Mouse (Mus musculus): ENCODE measurements around the gene Jade1. TPM values are rescaled to one million over a fixed set of nuclear protein-coding genes. Genes with fewer than 3 reads are reported as not detected.

Jade1 gene
- total and polyA plus RNA-seq, 3 experiments: 9.6 to 11.0 (median 10.7) TPM

- TF ChIP-seq UBTF (IDR thresholded peaks at IDR 0.05; ENCODE audit: low read depth, low read length) (peak; percentile 79; the same call in 1 of the 2 replicates), CHD1 (IDR thresholded peaks at IDR 0.05; ENCODE audit: low read depth, low read length) (0 out of 2 replicates have a peak, but pooled peaks have one; percentile 1), RCOR1 (conservative IDR thresholded peaks at IDR 0.05; ENCODE audit: low read depth, low read length) (no peak), NELFE (IDR thresholded peaks at IDR 0.05; ENCODE audit: low read depth, low read length) (peak; percentile 54), USF2 (conservative IDR thresholded peaks at IDR 0.05; ENCODE audit: low read depth, low read length) (no peak), CTCF (conservative IDR thresholded peaks at IDR 0.05 in 1 of 2, IDR thresholded peaks at IDR 0.05 in 1 of 2; ENCODE audit: low read depth in 2 of 2, low read length in 2 of 2) (no peak), GABPA (IDR thresholded peaks at IDR 0.05; ENCODE audit: insufficient replicate concordance, low read depth, low read length) (no peak), MAFK (IDR thresholded peaks at IDR 0.05; ENCODE audit: insufficient replicate concordance, low read length) (no peak), ETS1 (conservative IDR thresholded peaks at IDR 0.05; ENCODE audit: low read depth, low read length) (no peak), JUN (IDR thresholded peaks at IDR 0.05; ENCODE audit: insufficient read depth, low read depth, low read length) (no peak), KAT2A (IDR thresholded peaks at IDR 0.05; ENCODE audit: insufficient replicate concordance, low read length) (no peak), BHLHE40 (IDR thresholded peaks at IDR 0.05; ENCODE audit: low read depth, low read length) (peak; percentile 25; the same call in 1 of the 2 replicates), MXI1 (IDR thresholded peaks at IDR 0.05; ENCODE audit: low read depth, low read length) (no peak; the same call in 1 of the 2 replicates), HCFC1 (IDR thresholded peaks at IDR 0.05; ENCODE audit: low read depth, low read length) (no peak), NRF1 (IDR thresholded peaks at IDR 0.05; ENCODE audit: low read depth, low read length) (peak; percentile 58)
Measured at GRCm38 (mm10) chr3:41565410-41565823, 9.9 kb downstream of the Jade1 start (continued).

- in situ Hi-C loops (cut with MboI; ENCODE audit: low pct_ligation_motif_present, low pct_unique_long_range_greater_than_20kb, low sequenced_read_pairs): loop anchor here (25.0 kb wide), 1 partner anchor 204 kb away; no protein-coding TSS in a partner anchor
- Histone ChIP-seq H3K27me3 (replicated peaks) (no peaks in the 10 kb centered on the region), H3K9me3 (replicated peaks; ENCODE audit: low read length) (no peaks in the 10 kb centered on the region), H3K4me3 (replicated peaks in 1 of 3; ENCODE audit: low read depth in 2 of 3, low read length in 2 of 3, poor library complexity in 1 of 3) (peak overlapping the region; percentile 50 to 91 (median 78)), H3K27ac (ENCODE audit: insufficient read depth, low read depth) (peak overlapping the region; percentile 22; the same call in 1 of the 2 replicates), H3K36me3 (replicated peaks in 1 of 2; ENCODE audit: control insufficient read depth in 1 of 2, insufficient read depth in 1 of 2, low read length in 1 of 2) (no peaks in the 10 kb centered on the region), H3K79me2 (replicated peaks; ENCODE audit: control insufficient read depth, extremely low read depth, insufficient read depth, poor library complexity, severe bottlenecking) (peaks cover 37% of the 10 kb centered on the region), H3K4me2 (ENCODE audit: insufficient read depth, low read depth, poor library complexity, severe bottlenecking) (peak overlapping the region; percentile 93), H3K9ac (ENCODE audit: insufficient read depth, low read depth) (peak overlapping the region; percentile 77), H3K4me1 (ENCODE audit: control insufficient read depth in 1 of 2, insufficient read depth in 2 of 2) (peaks cover 8 to 54% of the 10 kb centered on the region in 2 experiments; a peak in 3 of 4 replicates)
- dilution Hi-C loops (cut with MboI; ENCODE audit: extremely low pct_ligation_motif_present, extremely low pct_unique_long_range_greater_than_20kb, low sequenced_read_pairs): no loop called here
- DNase-seq (ENCODE audit: extremely low read depth): peak; percentile 53
- TF ChIP-seq MEF2A (IDR thresholded peaks at IDR 0.05; ENCODE audit: borderline replicate concordance, low read depth, low read length) (no peak), ELF1 (IDR thresholded peaks at IDR 0.05; ENCODE audit: low read depth, low read length) (0 out of 2 replicates have a peak, but pooled peaks have one; percentile 36), USF2 (conservative IDR thresholded peaks at IDR 0.05; ENCODE audit: low read depth, low read length) (no peak), JUN (IDR thresholded peaks at IDR 0.05; ENCODE audit: insufficient read depth, low read depth, low read length) (no peak), CHD1 (IDR thresholded peaks at IDR 0.05; ENCODE audit: low read depth, low read length) (no peak), ETS1 (conservative IDR thresholded peaks at IDR 0.05; ENCODE audit: low read depth, low read length) (no peak), MYC (IDR thresholded peaks at IDR 0.05; ENCODE audit: low read depth, low read length) (no peak), HCFC1 (IDR thresholded peaks at IDR 0.05; ENCODE audit: low read depth, low read length) (peak; percentile 29), MAZ (IDR thresholded peaks at IDR 0.05; ENCODE audit: low read depth, low read length) (no peak; the same call in 1 of the 2 replicates), MAFK (IDR thresholded peaks at IDR 0.05; ENCODE audit: insufficient replicate concordance, low read length) (no peak), PAX5 (IDR thresholded peaks at IDR 0.05; ENCODE audit: low read length) (no peak), UBTF (IDR thresholded peaks at IDR 0.05; ENCODE audit: low read depth, low read length) (no peak), USF1 (IDR thresholded peaks at IDR 0.05; ENCODE audit: low read depth, low read length) (no peak), JUND (conservative IDR thresholded peaks at IDR 0.05; ENCODE audit: low read depth, low read length) (no peak), TBP (conservative IDR thresholded peaks at IDR 0.05; ENCODE audit: low read depth, low read length) (no peak), ZMIZ1 (IDR thresholded peaks at IDR 0.05; ENCODE audit: low read depth, low read length) (no peak), POLR2AphosphoS2 (IDR thresholded peaks at IDR 0.05; ENCODE audit: low read depth, low read length) (no peak), SIN3A (IDR thresholded peaks at IDR 0.05; ENCODE audit: low read length) (peak; percentile 72), CTCF (conservative IDR thresholded peaks at IDR 0.05 in 1 of 2, IDR thresholded peaks at IDR 0.05 in 1 of 2; ENCODE audit: low read depth in 2 of 2, low read length in 2 of 2) (peak in 1 of 2 experiments; percentile 60; a peak in 2 of 4 replicates), IRF4 (IDR thresholded peaks at IDR 0.05; ENCODE audit: low read depth, low read length) (peak; percentile 35; the same call in 1 of the 2 replicates), GABPA (IDR thresholded peaks at IDR 0.05; ENCODE audit: insufficient replicate concordance, low read depth, low read length) (no peak), BHLHE40 (IDR thresholded peaks at IDR 0.05; ENCODE audit: low read depth, low read length) (no peak), POLR2A (IDR thresholded peaks at IDR 0.05; ENCODE audit: low read depth, low read length) (no peak), CHD2 (IDR thresholded peaks at IDR 0.05; ENCODE audit: low read length) (no peak), ZC3H11A (IDR thresholded peaks at IDR 0.05; ENCODE audit: low read depth, low read length) (no peak), KAT2A (IDR thresholded peaks at IDR 0.05; ENCODE audit: insufficient replicate concordance, low read length) (no peak), RCOR1 (conservative IDR thresholded peaks at IDR 0.05; ENCODE audit: low read depth, low read length) (no peak), MXI1 (IDR thresholded peaks at IDR 0.05; ENCODE audit: low read depth, low read length) (peak; percentile 57; the same call in 1 of the 2 replicates), RAD21 (IDR thresholded peaks at IDR 0.05; ENCODE audit: low read depth, low read length) (no peak; the same call in 1 of the 2 replicates), NELFE (IDR thresholded peaks at IDR 0.05; ENCODE audit: low read depth, low read length) (no peak), ZKSCAN1 (IDR thresholded peaks at IDR 0.05; ENCODE audit: borderline replicate concordance, low read depth, low read length) (no peak), ZNF384 (IDR thresholded peaks at IDR 0.05; ENCODE audit: low read depth, low read length) (no peak)
Measured at GRCm38 (mm10) chr3:41565955-41566354, 10.4 kb downstream of the Jade1 start.
